Mouse (Mus musculus) ovary, postnatal 10 days (tissue): ENCODE results near the gene Rasgef1b.

Experiments used
- DNase-seq: peaks from one replicate; pipeline ENCODE4 v3.0.0; 2022; ENCODE audit warnings: low spot score

Rasgef1b gene

DNA sequence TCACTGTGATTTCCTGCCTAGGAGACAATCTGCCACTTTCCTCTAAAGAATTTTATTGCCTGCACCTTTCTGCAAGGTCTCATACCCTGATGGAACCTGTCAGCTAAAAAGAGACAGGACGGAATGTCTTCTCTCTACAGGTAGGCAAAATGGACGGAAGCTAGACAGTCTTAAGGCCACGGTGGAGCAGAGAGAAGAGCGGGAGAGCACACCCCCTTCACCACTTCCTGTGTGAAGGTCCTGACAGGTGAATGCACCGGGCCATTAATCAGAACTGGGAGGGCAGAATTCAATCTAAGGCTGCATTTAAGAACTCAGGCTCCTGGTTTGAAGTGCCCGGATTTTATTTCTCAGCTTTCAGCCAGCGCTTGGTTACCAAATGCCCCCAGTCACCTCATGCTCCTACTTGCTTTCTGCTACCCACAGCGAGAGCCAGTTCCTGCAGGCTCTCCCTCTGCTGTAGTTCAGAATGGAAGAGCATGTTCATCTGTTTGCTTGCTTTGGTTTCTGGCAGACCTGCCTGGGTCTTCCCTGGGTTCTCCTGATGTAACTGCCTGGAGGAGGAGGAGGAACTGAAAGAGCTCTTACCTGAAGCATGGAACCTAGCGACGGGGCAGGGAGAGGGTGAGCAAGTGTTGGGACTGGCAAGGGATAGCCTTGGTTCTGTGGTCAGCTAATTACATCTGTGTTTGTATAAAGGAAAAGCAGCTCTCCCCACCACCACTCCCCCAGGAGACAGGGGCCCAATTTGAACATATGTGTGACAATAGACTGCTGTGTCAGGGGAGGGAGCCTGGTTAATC, 233.3 kb downstream of the Rasgef1b start:
- no peak for DNase-seq

DNA sequence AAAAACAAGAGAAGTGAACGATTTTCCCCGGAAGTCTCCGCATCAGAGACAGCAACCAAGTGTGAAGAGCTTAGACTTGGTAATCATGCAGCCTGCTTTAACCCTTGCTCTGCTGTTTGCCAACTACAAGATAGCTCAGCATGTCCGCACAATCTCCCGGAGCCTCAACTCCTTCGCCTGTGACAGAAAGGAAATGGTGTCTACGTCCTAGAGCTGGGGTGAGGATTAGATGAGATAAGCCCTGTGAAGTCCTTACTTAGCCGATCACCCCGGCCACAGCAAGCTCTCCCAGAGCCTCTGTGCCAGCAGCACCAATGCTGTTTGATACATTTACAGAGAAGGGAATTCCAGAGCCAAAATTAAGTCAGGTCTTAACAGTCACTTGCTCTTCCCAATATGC, 235.0 kb downstream of the Rasgef1b start:
- DNase-seq = no peak

DNA sequence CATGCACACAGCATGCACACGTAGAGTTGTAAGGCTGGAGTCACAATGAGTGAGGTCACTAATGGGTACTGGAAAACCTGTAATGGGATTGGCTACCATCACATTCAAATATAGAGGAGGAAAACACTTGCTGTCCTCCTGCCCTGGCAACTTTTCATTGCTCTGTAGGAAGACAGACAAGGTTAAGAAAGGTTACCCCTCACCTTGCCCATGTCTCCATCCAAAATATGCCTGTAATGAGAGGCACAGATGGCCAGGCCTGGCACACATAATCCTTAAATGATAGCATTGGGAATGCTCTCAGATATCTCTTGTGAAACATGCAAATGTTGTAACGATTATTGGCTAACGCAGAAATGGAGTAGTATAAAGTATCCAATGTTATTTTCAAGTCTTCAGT, 235.8 kb downstream of the Rasgef1b start:
- no peak for DNase-seq

DNA sequence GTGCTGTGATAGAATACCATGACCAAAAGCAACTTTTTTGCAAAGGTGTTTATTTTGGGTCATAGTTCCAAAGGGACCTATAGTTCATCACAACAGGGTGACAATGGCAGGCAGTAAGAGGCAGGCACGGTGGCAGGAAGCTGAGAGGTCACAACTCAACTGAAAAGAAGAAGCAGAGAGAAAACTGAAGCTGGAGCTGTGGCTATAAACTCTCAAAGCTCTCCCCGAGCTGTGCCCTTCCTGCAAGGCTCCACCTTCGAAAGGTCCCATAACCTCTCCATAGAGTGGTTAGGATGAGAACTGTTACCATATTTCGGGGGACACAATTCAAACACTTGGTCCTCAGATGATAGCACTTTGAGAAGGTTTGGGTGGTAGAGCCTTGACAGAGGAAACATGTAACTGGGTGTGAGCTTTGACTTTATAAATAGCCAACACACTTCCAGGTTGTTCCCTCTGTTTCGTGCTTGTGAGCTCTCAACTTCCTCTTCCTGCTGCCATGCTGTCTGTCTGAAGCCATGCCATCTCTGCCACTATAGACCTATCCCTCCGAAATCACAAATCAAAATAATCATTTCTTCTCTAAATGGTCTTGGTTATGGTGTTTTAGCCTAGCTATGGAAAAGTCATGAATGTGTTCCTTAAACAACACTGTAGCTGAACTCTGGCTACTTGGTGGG, 240.2 kb downstream of the Rasgef1b start:
- DNase-seq = no peak

DNA sequence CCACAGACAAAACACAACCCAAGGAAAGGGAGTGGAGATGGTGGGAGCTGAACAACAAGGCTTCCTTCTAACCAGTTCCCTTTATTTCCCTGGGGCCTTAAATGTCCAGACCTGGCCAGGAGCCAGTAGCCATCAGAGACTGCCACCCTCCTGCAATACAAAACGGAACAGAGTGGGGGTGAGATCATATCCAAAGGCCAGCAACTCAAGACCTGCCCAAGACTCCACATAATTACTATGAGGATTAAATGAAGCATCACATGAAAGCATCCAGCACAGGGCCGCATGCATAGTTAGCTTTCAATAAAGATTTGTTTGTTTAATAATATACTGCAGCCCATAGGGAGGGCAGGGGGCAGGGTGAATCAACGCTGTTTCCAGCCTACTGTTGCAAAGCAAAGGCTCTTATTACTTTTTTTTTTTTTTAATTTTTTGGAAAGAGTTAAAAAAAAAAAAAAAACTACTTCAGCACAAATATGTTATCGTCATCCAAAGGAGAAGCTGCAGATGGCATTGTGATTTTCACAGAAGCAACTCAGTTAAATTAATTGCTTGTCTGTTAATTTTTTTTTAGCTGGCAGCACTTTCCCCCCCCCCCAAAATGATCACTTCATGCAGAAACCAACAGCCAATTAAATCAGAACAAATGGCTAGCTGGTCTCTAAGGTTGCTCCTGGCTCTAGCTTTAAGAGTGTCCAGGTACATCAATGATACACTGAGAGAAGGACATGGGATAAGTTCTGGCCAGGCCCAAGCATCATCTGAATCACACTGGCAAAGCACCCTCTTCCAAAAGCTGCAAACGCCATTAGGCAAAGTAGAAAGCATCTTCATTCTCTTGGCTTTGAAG, 241.6 kb downstream of the Rasgef1b start:
- DNase-seq = no peak

DNA sequence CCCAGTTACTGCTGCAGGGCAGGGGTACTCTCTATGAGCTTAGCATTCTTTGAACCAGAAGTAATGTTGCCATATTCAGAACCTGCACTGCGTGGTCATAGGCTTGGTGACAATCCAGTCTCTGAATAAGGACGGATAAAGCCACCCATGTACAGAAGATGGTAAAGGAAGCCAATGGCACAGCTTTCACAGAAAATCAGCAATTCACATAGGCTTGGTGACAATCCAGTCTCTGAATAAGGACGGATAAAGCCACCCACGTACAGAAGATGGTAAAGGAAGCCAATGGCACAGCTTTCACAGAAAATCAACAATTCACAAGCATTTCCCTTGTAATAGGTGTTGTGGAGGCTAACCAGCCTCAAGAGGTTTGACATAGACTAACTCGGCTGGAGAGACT, 245.7 kb downstream of the Rasgef1b start:
- no peak for DNase-seq

DNA sequence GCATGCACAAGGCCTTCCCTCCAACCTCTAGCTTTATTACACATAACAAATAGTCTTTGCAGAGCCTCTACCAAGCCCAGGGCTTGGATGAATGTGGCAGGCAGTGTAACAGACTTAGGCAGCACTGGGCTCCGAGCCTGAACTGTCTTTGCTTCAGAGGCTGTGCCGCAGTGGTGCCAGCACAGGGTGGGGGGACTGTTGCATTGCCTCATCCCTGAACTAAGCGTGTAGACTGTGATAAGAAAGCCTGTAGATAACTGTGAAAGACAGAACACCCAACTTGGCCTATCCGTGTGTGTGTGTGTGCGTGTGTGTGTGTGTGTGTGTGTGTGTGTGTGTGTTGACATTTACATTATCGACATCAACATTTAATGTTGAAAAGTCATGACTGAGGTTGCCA, 246.3 kb downstream of the Rasgef1b start:
- DNase-seq = no peak

DNA sequence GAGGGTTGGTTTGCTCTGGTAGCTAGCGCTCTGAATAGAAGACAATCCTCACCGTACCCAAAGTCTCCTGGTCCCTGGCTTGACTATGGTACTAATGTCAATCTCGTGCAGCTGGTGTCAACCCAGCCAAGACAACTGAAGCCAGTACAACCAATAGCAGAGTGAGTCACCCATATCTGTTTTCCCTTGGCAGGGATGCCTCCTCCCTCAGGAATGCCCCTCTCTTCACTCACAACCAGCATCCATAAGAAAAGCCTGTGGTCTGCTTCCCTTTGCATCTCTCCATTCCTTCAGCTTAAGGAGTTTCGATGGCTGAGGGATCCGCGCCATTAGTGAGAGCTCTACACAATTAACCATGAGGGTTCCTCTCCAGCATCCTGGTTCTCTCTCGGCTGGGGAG, 246.8 kb downstream of the Rasgef1b start:
- no peak for DNase-seq

DNA sequence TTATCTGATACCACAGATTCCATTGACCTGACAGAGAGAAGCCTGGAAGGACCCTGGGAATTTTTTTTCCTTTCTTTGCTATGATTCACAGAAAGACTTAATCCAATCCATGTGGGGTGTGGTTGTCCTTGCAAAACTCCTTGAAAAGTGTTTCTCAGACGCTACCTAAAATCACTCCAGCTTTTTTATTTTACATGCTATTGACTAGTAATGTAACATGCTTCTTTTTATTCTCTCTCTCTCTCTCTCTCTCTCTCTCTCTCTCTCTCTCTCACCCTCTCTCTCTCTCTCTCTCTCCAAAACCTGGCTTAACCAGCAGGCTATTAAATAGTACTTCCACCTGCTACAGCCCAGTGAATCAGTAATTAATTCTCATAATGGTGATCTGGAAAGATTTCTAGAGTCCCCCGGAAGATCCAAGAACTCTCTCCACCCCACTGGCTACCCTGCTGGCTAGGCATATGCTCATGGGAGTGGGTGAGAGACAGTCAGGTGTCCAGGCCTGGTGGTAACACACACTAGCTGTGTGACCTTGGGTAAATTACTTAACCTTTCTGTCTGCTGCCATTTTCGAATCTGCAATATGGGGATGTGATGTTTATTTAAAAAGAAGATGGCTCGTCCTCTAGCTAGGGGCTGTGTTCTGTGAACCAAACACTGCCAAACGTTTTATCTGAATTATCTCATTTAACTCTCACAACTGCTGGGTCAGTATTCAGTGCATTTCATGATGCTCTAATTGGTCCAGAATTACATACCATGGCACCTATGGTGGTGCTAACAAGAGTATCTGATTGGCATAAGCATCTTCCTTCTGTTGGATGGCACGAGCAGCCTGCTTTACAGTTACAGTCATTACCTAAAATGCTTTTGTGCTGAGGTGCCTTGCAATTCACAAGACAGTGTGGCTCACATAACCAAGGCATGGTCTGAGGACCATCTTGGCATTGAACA, 248.5 kb downstream of the Rasgef1b start:
- DNase-seq = no peak

DNA sequence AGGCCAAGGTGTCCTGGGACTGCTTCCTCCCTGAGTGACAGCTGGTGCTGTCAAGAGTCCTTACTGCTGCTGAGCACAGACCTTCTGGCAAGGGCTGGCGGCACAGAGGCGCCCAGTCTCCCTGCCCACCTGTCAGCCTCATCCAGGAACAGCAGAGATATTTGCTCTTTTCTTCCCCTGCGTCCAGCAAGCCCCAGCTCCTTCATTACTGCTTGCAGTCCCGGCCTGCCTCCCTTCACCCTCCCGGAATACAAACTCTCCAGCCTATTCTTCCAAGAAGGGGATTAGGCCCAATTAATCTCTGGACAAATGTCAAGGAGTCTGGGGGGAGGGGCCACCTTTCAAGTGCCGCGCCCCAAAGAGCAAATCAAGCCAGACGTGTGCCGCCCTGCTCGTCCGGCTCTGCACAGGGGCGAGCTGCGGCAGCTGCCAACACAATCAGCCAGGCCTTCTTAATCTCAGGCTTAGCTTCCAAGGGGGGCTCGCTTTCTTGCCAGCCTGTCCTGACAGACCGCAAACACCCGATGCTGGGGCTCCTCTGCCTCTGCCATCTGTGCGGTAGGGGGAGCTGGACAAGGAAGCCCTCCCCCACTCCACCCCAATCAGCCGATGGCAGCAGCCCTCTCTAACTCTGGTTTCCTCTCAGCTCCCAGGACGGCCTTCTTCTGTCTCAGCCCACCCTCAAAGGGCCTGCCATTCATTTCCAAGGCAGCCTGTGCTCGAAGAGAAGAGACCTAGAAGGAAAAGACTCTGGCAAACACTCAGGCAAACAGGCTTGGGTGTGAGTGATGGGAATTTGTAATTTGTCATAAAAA, 249.4 kb downstream of the Rasgef1b start:
- no peak for DNase-seq

DNA sequence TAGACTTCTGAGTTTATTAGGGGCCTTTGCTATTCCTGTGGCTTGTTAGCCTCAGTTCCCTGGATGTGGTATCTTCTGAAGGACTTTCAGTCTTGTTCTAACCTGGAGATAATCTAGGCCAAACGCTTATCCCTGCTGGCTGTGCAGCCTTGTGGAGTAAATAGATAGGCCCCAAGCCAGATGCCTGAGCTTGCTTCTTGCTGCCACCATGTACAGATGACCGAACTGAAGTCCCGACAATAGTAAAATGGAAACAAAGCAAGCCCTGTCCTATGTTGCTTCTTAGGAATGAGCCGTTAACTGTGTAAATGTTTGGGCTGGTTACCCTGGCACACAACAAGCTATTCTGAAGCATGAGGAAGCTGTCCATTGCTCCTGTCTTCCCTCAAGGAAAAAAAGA, 250.1 kb downstream of the Rasgef1b start:
- DNase-seq = no peak

DNA sequence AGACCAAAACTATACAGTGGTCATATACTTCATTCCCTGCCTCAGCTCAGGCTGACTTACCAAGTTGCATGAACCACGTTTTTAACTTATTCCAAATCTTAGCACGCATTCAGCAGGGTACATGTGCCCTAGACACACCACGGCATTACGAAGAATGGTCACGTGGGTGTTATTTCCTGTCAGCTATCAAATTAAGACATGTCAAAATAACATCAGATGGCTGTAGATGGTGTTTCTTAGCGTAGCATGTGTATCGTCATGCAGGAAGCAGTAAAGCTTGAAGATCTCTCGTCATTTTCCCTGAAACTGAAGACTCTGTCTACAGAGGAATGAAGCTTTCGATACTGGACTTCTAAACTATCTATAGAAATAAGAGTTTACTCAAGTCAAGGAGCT, 251.4 kb downstream of the Rasgef1b start:
- no peak for DNase-seq

DNA sequence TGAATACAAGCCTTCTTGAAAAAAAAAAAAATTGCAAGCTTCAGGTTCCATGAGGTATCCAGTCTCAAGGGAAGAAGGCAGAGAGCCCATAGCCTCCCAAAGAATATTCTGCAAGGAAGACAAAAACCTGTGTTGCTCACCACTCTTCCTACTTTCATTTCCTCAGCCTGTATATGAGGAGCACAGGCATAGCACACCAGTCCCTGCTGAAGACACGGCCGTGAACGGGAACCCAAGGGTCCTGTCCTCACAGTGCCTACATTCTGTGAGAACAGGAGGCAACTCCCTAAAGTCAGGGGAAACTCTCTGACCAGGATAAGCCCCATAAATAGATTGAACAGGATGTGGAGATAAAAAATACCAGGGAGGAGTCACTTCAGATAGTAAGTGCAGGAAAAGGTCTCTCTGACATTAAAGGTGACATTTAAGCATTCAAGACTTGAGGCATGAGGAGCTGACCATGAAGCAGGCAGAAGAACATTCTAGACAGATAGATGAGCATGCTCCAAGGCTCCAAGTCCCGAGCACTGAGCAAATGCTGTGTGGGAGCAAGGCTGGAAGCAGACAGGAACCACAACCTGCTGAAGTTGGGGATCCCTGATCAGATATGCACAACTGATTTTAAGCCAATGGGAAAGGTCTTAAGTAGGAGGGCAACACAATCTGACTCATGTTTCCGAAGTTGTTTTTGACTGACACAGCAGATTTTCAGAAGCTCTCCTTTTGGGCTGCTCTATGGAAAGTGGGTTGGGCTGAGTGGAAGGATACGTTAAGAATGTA, 252.0 kb downstream of the Rasgef1b start:
- no peak for DNase-seq

DNA sequence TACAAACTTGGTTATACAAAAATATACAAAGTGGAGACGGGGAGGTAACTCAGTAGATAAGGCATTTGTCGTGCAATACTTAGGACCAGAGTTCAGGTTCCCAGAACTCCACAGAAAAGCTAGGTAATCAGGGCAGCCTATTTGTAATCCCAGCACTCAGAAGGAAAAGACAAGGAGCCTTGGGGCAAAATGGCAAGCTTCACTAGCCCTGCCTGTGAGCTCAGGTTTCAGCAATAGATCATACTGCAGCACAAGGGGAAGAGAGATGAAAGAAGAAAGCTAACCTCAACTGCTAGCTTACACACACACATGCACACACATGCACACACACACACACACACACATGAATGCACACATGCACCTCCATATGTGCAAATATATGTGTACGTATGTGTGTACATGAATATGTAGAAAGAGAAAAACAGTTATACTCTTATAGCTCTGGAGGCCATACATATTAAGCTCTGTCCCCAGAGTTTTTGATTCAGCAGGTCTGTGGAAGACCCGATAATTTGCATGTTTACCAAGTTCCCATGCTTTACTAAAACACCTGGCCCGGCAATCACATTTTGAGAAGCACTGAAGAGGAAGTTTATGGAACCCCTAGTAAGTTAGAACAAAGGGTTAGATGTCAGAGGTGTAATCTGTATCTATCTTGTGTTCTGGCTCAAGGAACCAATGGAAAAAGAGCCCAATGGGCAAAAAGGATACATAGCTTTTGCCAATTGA, 256.1 kb downstream of the Rasgef1b start:
- DNase-seq = no peak

DNA sequence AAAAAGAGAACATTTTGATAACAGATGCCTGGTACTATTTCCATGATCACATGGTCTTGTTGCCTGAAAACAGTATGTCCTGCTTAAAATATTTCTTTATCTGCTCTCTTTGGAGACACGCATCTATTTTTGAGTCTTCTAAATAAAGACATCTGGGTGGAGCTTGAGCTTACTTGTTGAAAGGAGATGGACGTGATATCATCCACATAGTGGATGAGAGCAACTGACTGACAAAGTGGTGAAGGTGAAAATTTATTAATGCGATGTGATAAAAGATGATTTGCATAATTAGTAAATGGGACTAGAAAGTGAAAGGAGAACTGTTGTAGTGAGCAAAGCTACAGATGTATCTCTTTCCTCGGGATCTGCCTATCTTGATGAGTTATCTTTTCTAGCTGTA, 257.1 kb downstream of the Rasgef1b start:
- no peak for DNase-seq

DNA sequence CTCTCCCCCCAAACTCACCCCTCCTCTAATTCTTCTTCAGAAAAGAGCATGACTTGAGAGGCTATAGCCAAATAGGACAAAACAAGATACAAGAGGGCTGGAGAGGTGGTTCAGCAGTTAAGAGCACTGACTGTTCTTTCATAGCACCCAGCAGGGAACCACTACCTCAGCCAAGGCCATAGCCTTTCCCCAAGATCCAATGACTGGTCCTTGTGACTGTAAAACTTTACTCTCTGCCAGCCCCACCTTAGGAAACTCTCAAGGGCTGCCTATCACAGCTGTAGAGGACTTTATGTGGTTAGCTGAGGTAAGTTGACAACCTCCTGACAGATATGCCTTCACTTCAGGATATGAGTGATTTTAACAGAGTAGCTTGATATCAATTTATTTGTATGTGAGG, 258.3 kb downstream of the Rasgef1b start:
- DNase-seq = no peak

DNA sequence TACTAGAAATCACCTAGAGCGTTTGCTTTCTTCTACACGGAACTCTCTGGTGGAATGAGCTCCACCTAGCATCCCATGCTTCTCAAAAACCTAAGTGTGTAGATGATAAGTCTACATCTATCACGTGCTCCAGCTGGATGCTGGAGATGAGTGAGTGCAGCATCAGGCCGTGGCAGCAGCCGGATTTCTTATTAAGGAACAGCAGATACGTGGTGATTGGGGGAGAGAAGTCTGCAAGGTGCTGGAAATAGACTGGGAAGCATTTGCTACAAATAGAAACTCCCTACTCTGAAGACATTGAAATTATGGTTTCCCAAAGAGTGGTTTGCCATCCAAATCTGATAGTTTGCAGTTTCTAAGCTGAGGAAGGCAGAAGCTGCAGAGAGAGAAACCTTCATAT, 269.9 kb downstream of the Rasgef1b start:
- no peak for DNase-seq

DNA sequence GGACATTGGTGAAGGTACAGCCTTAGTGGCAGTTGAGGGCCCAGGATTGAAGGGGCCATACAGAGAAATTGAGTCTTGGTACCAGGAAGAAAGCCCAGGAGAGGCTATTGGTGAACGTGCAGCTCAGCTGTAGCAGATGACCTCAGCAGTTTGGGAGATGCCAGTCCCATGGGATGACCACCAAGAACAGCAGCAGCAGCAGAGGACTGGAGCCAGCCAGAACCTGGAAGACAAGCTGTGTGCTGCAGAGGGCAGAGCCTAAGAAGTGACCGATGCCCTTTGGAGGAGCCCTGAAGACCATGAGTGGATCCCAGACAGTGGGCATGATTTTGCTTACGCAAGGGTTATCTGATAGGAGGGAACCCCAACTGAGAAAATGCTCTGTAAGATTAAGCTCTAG, 271.6 kb downstream of the Rasgef1b start:
- no peak for DNase-seq

DNA sequence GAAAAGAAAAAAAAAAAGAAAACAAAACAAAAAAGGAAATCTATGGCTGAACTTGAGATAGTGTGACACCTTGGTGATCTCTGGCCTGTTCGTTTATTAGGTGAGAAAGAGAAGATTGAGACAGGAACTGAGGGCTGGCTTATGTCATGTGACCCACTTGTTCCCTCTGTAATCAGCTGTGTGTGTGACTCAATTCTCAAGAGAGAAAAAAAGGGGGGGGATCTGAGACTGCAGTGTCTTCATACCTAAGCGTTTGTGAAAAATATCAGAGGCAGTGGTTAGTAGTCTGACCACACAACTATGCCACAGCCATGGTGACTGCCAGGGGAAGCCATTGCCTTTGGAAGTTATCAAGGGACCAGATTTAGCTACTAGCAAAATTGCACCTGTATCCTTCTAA, 276.9 kb downstream of the Rasgef1b start:
- no peak for DNase-seq
